Mouse (Mus musculus): Measurements from ENCODE around the gene Abca5. TPM values are rescaled to one million over a fixed set of nuclear protein-coding genes. Genes with fewer than 3 reads are reported as not detected.

Abca5 gene
- polyA plus RNA-seq, 1 experiment from 2014 or later = 2.5 TPM

DNA sequence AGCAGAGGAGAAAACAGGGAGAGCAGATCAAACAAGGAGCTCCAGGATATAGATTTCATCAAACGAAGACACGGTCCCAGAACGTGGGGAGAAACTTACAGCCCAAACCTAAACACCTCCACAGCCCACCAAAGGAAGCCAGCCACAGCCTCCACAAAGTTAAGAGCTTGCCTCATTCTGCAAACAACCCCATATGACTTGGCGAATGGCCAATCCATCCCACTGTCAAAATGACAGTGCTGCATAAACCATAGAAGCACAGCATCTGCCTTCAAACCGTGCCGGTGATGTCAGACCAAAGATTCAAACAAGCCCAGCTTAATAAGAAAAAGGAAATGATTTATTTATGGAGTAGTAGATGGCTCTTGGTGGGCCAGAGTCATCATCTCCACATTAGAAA, 7.4 kb downstream of the Abca5 start:
- Histone ChIP-seq H3K27ac (ENCODE audit: low read depth, low read length) (no peak overlapping the region), H3K9ac (ENCODE audit: low read depth, low read length) (no peak overlapping the region), H3K4me1 (ENCODE audit: control insufficient read depth, insufficient read depth, low read length) (no peaks in the 10 kb centered on the region), H3K9me3 (replicated peaks; ENCODE audit: control insufficient read depth, low read length) (no peaks in the 10 kb centered on the region), H3K4me3 (ENCODE audit: low read depth, low read length) (no peak overlapping the region), H3K36me3 (ENCODE audit: control insufficient read depth, insufficient read depth, low read length) (no peaks in the 10 kb centered on the region), H3K27me3 (ENCODE audit: control insufficient read depth, insufficient read depth, low read length) (no peaks in the 10 kb centered on the region), H3K4me2 (no peak overlapping the region)
- WGBS (ENCODE audit: insufficient replicate concordance) = 78% methylated on average over 6 of the region's 6 CpGs
- ATAC-seq (replicated peaks; ENCODE audit: insufficient number of reproducible peaks, low FRiP score, low TSS enrichment) = no peak

DNA sequence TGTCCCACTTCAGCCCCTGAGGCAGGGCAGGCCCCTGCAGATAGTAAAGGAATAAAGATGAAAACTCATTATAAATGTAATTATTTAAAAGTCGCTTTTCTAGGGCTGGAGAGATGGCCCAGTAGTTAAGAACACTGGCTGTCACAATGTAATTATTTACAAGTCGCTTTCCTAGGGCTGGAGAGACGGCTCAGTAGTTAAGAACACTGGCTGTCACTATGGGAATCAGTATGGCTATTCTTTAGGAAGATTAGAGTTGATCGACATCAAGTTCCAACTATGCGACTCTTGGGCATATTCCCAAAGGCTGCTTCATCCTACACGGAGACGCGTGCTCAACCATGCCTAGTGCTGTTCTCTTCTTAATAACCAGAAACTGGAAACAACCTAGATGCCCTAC, 15.2 kb downstream of the Abca5 start:
- WGBS (ENCODE audit: insufficient replicate concordance) = 85% methylated on average over 8 of the region's 8 CpGs
- Histone ChIP-seq H3K27me3 (ENCODE audit: control insufficient read depth, insufficient read depth, low read length) (no peaks in the 10 kb centered on the region), H3K4me2 (no peak overlapping the region), H3K4me1 (ENCODE audit: control insufficient read depth, insufficient read depth, low read length) (no peaks in the 10 kb centered on the region), H3K27ac (ENCODE audit: low read depth, low read length) (no peak overlapping the region), H3K9me3 (replicated peaks; ENCODE audit: control insufficient read depth, low read length) (no peaks in the 10 kb centered on the region), H3K36me3 (ENCODE audit: control insufficient read depth, insufficient read depth, low read length) (no peaks in the 10 kb centered on the region), H3K4me3 (ENCODE audit: low read depth, low read length) (no peak overlapping the region), H3K9ac (ENCODE audit: low read depth, low read length) (no peak overlapping the region)
- ATAC-seq (replicated peaks; ENCODE audit: insufficient number of reproducible peaks, low FRiP score, low TSS enrichment) = no peak

DNA sequence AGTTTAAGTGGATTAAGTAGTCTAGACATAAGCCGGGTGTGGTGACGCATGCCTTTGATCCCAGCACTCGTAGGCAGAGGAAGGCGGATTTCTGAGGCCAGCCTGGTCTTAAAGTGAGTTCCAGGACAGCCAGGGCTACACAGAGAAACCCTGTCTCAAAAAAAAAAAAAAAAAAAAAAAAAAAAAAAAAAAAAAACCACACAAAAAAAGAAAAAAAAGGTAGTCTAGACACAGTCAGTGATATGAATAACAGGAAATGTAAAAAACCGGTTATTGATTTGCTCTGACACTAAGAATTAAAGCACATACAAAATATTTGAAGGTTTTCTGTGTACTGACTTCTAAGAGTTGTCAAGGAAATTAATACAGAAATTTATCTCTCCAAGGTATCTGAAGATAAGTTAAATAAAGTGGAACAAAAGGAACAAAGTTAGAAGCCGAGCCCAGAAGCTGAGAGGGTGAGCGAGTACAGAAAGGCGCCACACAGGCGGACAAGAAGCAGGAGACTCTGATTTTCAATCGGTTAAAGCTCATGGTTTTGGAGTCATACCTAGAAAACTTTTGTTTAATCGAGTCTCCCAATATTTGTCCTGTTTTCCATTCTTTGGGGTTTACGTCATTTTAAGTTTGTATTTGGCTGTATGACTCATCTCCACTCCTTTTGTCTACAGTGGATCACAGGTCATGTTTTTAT, 30.9 kb downstream of the Abca5 start:
- H3K4me2 ChIP-seq = no peak overlapping the region
- no peak overlapping the region for H3K9ac ChIP-seq (ENCODE audit: low read depth, low read length)
- no peaks in the 10 kb centered on the region for H3K9me3 ChIP-seq (replicated peaks; ENCODE audit: control insufficient read depth, low read length)
- H3K27ac ChIP-seq (ENCODE audit: low read depth, low read length) = no peak overlapping the region
- no peaks in the 10 kb centered on the region for H3K4me1 ChIP-seq (ENCODE audit: control insufficient read depth, insufficient read depth, low read length)
- no peaks in the 10 kb centered on the region for H3K27me3 ChIP-seq (ENCODE audit: control insufficient read depth, insufficient read depth, low read length)
- WGBS (ENCODE audit: insufficient replicate concordance) = 82% methylated on average over 12 of the region's 12 CpGs
- H3K36me3 ChIP-seq (ENCODE audit: control insufficient read depth, insufficient read depth, low read length) = no peaks in the 10 kb centered on the region
- ATAC-seq (replicated peaks; ENCODE audit: insufficient number of reproducible peaks, low FRiP score, low TSS enrichment) = no peak
- no peak overlapping the region for H3K4me3 ChIP-seq (ENCODE audit: low read depth, low read length)

DNA sequence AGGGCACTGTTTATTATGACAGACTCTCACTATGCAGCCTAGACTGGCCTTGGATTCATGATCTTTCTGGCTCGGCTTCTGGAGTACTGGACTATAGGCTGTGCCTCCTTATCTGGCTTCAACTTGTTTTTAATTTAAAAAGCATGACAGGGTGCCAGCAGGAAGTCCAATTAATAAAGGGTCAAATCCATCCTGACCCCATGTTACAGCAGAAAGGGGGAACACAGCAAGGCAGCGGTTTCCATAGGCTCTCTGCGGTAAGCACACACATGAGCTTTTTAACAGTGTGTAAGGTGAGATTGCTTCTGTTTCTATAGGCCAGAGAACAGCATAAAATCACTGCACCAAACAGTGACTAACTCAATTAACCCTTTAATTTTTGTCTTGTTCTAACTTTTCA, 34.1 kb downstream of the Abca5 start:
- H3K27ac ChIP-seq (ENCODE audit: low read depth, low read length) = no peak overlapping the region
- no peaks in the 10 kb centered on the region for H3K36me3 ChIP-seq (ENCODE audit: control insufficient read depth, insufficient read depth, low read length)
- H3K27me3 ChIP-seq (ENCODE audit: control insufficient read depth, insufficient read depth, low read length) = no peaks in the 10 kb centered on the region
- no peaks in the 10 kb centered on the region for H3K9me3 ChIP-seq (replicated peaks; ENCODE audit: control insufficient read depth, low read length)
- H3K9ac ChIP-seq (ENCODE audit: low read depth, low read length) = no peak overlapping the region
- ATAC-seq (replicated peaks; ENCODE audit: insufficient number of reproducible peaks, low FRiP score, low TSS enrichment) = no peak
- no peak overlapping the region for H3K4me2 ChIP-seq
- no peaks in the 10 kb centered on the region for H3K4me1 ChIP-seq (ENCODE audit: control insufficient read depth, insufficient read depth, low read length)
- no peak overlapping the region for H3K4me3 ChIP-seq (ENCODE audit: low read depth, low read length)
- WGBS (ENCODE audit: insufficient replicate concordance) = 67% methylated on average over 3 of the region's 3 CpGs

DNA sequence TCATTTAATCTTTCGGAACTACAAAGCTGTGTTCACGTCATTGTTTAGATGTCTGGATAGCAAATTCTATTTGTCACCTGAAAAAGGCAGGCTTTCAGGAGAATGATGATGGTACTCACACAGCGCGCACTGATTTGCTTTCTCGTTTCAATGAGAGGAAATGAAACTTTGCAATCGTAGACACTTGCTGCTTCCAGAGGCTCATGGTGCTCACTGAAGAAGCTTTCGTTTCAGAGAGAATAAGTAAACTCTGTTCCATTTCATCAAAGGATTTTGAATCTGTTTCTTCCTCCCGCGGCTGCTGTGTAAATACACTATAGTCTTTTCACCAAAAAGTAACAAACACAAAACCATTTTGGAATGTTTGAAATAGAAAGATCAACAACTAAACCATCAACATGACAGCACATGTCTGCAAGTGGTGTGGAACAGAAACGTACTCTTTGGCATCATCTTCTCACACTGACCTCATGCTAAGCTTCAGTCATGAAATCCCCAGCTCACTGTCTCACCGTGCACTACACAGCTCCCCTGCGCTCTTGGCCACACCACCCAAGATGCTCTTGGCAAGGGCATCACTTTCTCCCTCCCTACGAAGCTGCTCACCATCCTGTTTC, 39.5 kb downstream of the Abca5 start:
- Histone ChIP-seq H3K27ac (ENCODE audit: low read depth, low read length) (no peak overlapping the region), H3K36me3 (ENCODE audit: control insufficient read depth, insufficient read depth, low read length) (no peaks in the 10 kb centered on the region), H3K4me3 (ENCODE audit: low read depth, low read length) (no peak overlapping the region), H3K4me2 (no peak overlapping the region), H3K9ac (ENCODE audit: low read depth, low read length) (no peak overlapping the region), H3K4me1 (ENCODE audit: control insufficient read depth, insufficient read depth, low read length) (no peaks in the 10 kb centered on the region), H3K9me3 (replicated peaks; ENCODE audit: control insufficient read depth, low read length) (no peaks in the 10 kb centered on the region), H3K27me3 (ENCODE audit: control insufficient read depth, insufficient read depth, low read length) (no peaks in the 10 kb centered on the region)
- 80% methylated on average over 13 of the region's 13 CpGs for WGBS (ENCODE audit: insufficient replicate concordance)
- no peak for ATAC-seq (replicated peaks; ENCODE audit: insufficient number of reproducible peaks, low FRiP score, low TSS enrichment)

DNA sequence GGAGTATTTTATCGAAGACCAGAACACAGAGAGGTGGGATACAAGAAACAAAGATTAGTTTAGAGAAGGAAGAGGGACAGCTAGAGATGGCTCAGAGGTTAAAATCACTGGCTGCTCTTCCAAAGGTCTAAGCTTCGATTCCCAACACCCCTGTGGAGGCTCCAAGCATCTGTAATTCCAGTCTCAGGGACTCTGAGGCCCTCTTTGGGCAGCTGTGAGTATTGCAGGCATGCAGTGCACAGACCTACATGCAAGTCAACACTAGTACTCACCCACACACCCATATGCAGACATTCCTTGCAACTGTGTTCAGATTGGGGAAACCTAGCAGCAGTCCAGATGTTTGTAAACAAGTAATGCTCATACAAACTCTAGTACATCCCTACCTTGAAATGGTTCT, 46.9 kb downstream of the Abca5 start:
- 76% methylated on average over 2 of the region's 2 CpGs for WGBS (ENCODE audit: insufficient replicate concordance)
- Histone ChIP-seq H3K4me2 (no peak overlapping the region), H3K27me3 (ENCODE audit: control insufficient read depth, insufficient read depth, low read length) (no peaks in the 10 kb centered on the region), H3K4me3 (ENCODE audit: low read depth, low read length) (no peak overlapping the region), H3K36me3 (ENCODE audit: control insufficient read depth, insufficient read depth, low read length) (no peaks in the 10 kb centered on the region), H3K27ac (ENCODE audit: low read depth, low read length) (no peak overlapping the region), H3K9me3 (replicated peaks; ENCODE audit: control insufficient read depth, low read length) (no peaks in the 10 kb centered on the region), H3K4me1 (ENCODE audit: control insufficient read depth, insufficient read depth, low read length) (no peaks in the 10 kb centered on the region), H3K9ac (ENCODE audit: low read depth, low read length) (no peak overlapping the region)
- no peak for ATAC-seq (replicated peaks; ENCODE audit: insufficient number of reproducible peaks, low FRiP score, low TSS enrichment)

DNA sequence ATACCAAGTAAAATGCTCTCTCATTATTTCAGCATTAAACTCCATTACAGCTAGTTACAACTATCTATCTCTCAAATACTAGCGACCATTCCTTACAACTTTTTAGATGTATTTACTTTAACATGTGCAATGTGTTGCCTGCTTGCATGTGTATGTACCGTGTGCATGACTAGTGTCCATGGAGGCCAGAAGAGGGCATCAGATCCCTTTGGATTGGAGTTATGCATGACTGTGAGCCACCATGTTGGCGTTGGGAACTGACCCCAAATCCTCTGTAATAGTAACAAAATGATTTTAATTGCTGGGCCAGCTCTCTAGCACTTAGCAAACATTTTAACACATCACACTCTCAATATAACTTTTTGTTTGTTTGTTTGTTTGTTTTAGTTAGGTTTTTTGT, 49.1 kb downstream of the Abca5 start:
- Histone ChIP-seq H3K27ac (ENCODE audit: low read depth, low read length) (no peak overlapping the region), H3K27me3 (ENCODE audit: control insufficient read depth, insufficient read depth, low read length) (no peaks in the 10 kb centered on the region), H3K9me3 (replicated peaks; ENCODE audit: control insufficient read depth, low read length) (no peaks in the 10 kb centered on the region), H3K4me2 (no peak overlapping the region), H3K4me3 (ENCODE audit: low read depth, low read length) (no peak overlapping the region), H3K4me1 (ENCODE audit: control insufficient read depth, insufficient read depth, low read length) (no peaks in the 10 kb centered on the region), H3K9ac (ENCODE audit: low read depth, low read length) (no peak overlapping the region), H3K36me3 (ENCODE audit: control insufficient read depth, insufficient read depth, low read length) (no peaks in the 10 kb centered on the region)
- no peak for ATAC-seq (replicated peaks; ENCODE audit: insufficient number of reproducible peaks, low FRiP score, low TSS enrichment)
- WGBS (ENCODE audit: insufficient replicate concordance) = 73% methylated on average over 3 of the region's 3 CpGs

DNA sequence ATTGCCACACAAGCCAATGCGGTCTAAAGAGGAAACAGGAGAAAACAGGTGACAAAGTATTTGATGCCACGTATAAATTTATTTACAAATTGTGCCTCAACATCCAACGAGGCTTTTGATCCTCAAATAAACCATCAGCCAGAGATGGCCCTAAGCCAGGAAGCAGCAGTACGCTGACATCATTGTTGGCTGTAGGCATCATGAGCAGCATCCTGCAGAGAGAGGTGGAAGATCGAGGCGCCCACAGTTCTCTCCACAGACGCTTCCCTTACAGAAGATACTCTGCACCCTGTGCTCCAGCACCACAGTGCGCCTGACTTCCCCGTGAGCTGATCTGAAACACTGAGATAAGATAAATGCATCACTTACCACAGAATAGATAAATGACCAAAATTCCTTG, 49.8 kb downstream of the Abca5 start:
- Histone ChIP-seq H3K27ac (ENCODE audit: low read depth, low read length) (no peak overlapping the region), H3K4me2 (no peak overlapping the region), H3K27me3 (ENCODE audit: control insufficient read depth, insufficient read depth, low read length) (no peaks in the 10 kb centered on the region), H3K9me3 (replicated peaks; ENCODE audit: control insufficient read depth, low read length) (no peaks in the 10 kb centered on the region), H3K9ac (ENCODE audit: low read depth, low read length) (no peak overlapping the region), H3K36me3 (ENCODE audit: control insufficient read depth, insufficient read depth, low read length) (no peaks in the 10 kb centered on the region), H3K4me3 (ENCODE audit: low read depth, low read length) (no peak overlapping the region), H3K4me1 (ENCODE audit: control insufficient read depth, insufficient read depth, low read length) (no peaks in the 10 kb centered on the region)
- no peak for ATAC-seq (replicated peaks; ENCODE audit: insufficient number of reproducible peaks, low FRiP score, low TSS enrichment)
- WGBS (ENCODE audit: insufficient replicate concordance) = 61% methylated on average over 9 of the region's 9 CpGs

DNA sequence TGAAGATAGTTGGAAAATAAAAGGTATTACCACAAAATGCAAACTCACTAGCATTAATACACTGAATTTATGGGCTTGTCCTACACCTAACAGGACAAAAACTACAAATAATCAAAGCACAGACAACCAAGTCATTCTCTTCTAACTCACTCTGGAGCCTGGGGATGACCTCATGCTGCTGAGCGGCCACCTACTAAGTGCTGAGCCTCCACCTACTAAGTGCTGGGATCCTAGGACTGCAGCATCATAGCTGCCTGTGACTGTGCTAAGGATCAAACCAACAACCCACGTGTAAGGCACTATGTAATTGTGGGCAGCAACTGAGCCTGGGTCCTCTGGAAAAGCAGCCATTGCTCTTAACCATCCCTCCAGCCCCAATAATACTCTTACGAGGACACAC, 51.2 kb downstream of the Abca5 start:
- H3K4me2 ChIP-seq = no peak overlapping the region

More for the DNA sequence above, 51.2 kb downstream of the Abca5 start:
- no peak for ATAC-seq (replicated peaks; ENCODE audit: insufficient number of reproducible peaks, low FRiP score, low TSS enrichment)
- no peaks in the 10 kb centered on the region for H3K4me1 ChIP-seq (ENCODE audit: control insufficient read depth, insufficient read depth, low read length)
- H3K4me3 ChIP-seq (ENCODE audit: low read depth, low read length) = no peak overlapping the region
- no peaks in the 10 kb centered on the region for H3K36me3 ChIP-seq (ENCODE audit: control insufficient read depth, insufficient read depth, low read length)
- no peak overlapping the region for H3K9ac ChIP-seq (ENCODE audit: low read depth, low read length)
- no peaks in the 10 kb centered on the region for H3K9me3 ChIP-seq (replicated peaks; ENCODE audit: control insufficient read depth, low read length)
- no peak overlapping the region for H3K27ac ChIP-seq (ENCODE audit: low read depth, low read length)
- no peaks in the 10 kb centered on the region for H3K27me3 ChIP-seq (ENCODE audit: control insufficient read depth, insufficient read depth, low read length)
- WGBS (ENCODE audit: insufficient replicate concordance) = 77% methylated on average over 3 of the region's 3 CpGs
